Mouse (Mus musculus): ENCODE data around the gene Cers2.

The Cers2 gene

DNA sequence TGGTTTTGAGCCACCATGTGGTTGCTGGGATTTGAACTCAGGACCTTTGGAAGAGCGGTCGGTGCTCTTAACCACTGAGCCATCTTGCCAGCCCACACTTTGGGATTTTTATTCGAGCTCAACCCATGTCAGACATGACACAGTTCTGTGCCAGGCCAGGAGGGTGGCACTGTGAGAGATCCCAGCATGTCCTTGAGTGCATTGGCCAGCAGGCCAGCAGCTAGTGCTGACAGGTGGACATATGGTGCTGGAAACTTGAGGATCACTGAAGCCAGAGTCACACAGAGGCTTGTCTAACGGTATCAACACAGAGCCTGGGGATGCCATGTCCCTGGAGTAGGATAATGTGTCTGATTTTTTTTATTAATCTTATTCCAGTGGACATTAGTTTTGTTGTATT lies 25.2 kb upstream of the Cers2 start:
- no peak for DNase-seq (ENCODE audit: low read depth, low spot score)

DNA sequence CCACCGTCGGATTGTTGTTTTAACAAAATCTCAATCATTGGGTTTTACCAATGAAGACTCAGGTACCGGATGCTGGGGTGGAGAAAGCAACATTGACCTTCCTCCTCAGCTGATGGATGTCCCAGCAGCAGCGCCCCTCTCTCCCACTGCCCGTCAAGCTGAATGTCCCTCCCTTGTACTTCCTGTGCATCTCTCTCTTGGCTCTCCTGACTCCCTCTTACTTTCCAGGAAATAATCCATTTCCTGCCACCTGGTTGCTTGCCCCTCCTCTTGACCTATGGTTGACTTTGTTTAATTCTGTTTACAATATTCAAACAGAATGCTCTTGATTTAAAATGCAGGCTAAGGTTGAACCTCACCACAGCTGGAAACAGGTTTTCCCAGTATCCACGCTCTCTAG lies 24.4 kb upstream of the Cers2 start:
- no peak for DNase-seq (ENCODE audit: low read depth, low spot score)

DNA sequence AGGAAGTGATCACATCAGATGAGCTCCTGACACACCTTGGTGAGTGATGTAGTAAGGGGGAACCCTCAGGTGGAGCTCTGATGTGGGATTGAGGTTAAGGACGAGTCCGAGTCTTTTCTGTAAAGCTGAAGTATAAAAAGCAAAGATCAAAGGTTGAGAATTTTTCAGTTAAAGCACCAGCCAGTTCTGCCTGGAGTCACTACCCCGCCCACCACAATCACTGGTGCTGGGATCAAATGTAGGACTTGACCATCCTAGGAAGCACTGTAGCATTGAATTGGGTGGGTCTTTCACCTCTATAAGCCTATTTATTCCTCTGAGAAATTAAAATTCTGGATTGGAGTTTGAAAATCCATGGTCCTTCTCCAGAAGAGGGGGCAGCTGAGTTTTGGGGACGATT lies 23.6 kb upstream of the Cers2 start:
- DNase-seq (ENCODE audit: low read depth, low spot score) = no peak

DNA sequence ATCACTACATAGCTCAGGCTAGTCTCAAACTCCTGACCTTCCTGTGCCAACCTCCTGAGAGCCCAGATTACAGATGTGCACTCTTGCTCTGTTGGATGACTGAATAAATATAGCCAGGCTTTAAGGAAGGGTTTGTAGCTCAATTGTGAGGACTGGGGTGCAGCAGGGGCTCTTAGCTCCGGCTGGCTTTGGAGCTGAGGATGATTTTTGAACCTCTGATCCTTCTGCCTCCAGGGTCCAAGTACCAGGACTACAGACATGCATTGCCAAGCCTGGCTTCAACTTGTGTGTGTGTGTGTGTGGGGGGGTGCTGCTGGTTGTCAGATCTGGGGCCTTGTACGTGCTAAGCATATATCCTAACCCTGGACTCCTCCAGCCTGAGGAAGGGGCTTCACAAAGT lies 21.7 kb upstream of the Cers2 start:
- DNase-seq (ENCODE audit: low read depth, low spot score) = no peak

DNA sequence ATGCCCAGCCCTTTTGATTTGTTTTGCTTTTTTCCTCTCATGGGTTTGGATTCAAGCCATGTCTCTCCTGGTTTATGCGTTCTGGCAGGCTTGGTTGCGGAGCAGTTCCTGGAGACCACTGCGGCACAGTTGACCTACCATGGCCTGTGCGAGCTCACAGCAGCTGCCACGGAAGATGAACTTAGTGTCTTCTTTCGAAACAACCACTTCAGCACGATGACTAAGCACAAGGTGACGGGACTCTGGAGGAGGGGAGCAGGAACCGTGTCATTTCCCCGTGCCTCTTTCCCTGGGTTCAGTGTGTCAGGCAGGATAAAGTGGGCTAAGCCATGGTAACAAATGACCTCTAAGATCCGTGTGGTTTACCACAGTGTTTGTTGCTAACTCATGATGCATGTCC lies 21.1 kb upstream of the Cers2 start:
- no peak for DNase-seq (ENCODE audit: low read depth, low spot score)

DNA sequence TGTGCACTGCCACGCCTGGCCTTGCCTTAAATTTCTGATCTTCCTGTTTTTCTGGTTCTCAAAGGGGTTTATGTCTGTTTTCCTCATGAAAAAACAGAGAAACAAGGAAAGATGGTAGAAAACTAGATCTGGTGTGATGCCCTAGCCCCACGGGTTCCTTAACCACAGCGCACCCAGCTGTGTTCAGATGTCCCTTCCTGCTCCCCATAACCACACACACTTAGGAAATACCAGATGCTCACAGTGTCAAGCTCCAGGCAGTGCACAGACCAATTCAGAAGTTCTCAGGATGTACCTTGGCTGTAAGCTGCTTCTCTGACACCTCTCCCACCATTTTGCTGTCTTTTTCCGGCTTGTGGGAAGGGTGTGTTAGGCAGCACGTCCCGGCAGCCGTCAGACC lies 20.3 kb upstream of the Cers2 start:
- DNase-seq (ENCODE audit: low read depth, low spot score) = no peak

DNA sequence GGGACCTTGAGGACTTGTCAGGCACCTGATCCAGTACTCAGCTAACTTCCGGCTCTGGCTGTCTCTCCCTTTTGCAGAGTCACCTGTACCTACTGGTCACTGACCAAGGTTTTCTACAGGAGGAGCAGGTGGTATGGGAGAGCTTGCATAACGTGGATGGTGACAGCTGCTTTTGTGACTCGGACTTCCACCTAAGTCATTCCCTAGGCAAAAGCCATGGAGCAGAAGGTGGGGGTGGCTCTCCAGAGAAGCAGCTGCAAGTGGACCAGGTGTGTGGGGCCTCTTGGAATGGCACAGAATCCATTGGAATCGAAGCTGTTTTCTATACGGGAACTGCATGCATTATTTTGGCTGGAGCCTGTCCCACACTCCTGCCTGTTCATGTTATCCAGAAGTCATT lies 19.9 kb upstream of the Cers2 start:
- no peak for DNase-seq (ENCODE audit: low read depth, low spot score)

DNA sequence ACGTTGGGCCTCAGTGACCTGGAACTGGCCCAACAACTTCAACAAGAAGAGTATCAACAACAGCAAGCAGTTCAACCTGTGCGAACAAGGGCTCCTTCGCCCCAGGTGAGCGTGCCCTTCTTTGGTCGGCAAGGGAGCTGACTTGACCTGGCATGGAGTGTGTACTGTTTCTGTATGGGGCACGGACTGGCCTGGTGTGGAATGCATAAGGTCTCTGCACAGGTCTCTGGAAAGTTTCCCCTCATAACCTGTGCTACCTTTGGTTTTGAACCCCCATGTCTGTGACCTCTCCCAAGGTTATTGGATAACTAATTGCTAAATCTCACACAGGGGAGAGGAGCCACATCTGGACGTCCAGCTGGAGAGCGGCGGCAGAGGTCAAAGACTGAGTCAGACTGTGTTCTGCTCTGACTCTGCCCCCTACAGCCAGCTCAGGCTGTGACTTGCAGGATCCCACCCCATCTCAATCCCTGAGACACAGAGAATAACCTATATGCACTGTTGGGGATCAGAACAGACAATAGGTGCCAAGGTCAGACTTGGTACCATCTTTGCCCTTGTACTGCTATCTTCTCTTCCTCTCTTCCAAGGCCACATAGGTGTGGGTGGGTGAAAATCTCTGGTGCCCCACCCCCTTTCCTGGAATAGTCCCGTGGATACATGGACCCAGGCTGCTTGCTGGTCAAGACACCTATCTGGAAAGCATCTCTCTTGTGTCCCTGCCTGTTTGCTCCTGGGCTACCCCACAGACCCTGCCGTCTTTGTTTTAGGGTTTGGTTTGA lies 19.1 kb upstream of the Cers2 start:
- DNase-seq (ENCODE audit: low read depth, low spot score) = no peak

DNA sequence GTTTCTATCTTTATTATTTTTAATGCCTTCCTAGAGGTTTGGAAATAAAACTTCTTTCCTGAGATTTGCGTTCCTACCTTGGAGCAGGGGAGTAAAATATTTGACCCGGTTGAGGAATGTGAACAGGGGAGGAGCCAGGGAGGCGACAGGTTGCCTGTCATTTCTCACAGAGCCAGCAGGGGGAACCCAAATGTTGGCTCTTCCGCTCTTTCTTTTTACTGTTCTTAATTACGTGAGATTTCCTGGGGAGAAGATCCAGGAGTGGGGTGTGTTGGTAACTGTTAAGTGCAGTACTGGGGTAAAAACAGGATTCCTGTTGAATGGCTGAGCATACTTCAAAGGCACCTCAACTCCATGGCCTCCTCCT lies 18.5 kb upstream of the Cers2 start:
- DNase-seq (ENCODE audit: low read depth, low spot score) = peak; percentile 61

DNA sequence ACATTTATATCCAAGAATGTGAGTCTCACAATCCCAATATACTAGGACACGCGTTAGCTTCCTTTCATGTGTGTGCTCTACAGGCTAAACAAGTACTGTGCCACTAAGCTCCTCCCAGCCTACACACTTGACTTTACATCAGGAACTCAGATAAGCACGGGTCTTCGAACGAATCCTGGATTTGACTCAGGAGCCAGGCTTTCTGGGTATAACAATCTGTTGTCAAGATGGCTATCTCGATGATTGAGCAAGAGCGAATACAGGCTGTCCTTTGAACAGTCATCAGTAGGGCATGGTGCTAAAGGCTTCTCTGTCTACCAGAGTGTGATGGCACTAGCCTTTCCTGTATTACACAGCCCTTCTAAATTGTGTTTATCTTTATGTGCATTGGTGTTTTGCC lies 16.6 kb upstream of the Cers2 start:
- no peak for DNase-seq (ENCODE audit: low read depth, low spot score)

DNA sequence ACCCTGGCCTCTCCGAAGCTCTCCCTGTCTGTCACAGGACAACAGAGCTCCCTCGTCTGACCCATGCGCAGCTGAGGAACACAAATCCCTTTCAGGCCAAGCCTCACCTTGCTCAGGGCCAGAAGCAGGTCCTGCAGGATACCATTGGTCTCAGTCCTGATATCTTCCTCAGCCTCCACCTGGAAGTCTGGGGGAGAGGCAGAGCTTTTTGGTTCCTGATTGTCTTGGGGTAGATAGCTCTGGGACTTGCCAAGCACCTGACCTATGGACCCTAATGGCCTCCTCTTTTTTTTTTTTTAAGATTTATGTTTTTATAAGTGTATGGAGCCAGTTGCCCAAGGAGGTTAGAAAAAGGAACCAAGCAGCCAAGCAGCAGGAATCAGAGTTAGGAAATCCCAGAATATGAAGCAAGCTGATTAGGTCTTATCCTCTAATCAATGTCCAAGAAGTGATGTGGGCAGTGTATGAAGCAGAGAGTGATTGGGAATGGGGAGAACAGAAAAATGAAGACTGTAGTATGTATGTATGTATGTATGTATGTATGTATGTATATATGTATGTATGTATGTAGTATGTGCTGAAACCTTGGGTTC lies 13.3 kb upstream of the Cers2 start:
- DNase-seq (ENCODE audit: low read depth, low spot score) = no peak

DNA sequence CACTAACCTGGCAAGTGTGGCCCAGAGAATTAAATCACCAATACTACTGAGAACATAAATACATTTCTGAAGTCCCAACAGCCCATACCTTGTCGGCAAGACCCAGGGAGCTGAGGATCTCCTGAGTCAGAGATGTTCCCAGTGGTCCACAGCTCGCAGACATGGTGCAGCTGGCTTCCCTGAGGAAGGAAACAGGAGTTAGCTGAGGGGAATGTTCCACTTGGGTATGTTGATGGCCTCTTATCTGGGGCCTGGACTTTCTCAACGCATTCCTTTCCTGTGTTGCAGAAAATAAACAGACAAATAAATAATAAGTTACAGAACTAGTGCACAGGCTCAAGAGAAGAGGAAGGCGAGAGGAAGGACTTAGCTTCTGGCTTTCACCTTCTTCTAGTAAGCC lies 8.3 kb upstream of the Cers2 start:
- DNase-seq (ENCODE audit: low read depth, low spot score) = no peak

DNA sequence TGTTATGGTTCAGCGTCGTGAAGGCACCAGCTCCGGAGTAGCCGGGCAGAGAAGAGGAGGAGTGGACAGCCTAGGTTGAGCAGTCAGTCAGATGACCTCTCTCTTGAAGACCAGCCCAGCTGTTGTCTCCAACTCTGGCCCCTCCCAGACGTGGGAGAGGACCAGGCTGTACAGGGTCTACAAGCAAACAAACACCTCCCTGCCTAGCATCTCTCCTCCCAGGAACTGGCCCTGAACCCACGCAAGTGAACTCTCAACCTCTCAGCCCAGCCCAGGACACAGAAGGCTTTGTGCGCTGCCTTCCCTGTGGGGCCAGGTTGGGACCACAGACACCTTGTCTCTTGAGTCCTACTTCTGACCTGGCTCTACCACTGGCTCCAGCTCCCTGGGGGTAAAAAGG lies 7.5 kb upstream of the Cers2 start, which contains the start of gene Anxa9:
Gene Anxa9, minus strand, starts transcription at position 77 of the 400 bp plus-strand sequence.
- no peak for DNase-seq (ENCODE audit: low read depth, low spot score)

DNA sequence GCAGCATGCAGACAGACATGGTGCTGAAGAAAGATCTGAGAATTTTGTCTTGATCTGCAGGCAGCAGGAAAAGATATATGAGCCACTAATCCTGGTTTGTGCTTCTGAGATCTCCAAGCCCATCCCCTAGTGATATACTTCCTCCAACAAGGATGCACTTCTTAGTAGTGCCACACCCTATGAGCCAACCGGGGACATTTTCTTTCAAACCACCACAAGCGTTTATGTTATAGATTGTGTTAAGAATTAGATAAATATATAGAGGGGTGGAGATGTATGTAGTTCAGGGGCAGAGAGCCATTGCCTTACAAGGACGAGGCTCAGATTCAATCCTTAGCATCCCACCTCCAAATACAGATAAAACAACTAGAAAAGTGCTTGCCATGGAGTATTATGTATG lies 4.1 kb upstream of the Cers2 start:
- DNase-seq (ENCODE audit: low read depth, low spot score) = no peak

DNA sequence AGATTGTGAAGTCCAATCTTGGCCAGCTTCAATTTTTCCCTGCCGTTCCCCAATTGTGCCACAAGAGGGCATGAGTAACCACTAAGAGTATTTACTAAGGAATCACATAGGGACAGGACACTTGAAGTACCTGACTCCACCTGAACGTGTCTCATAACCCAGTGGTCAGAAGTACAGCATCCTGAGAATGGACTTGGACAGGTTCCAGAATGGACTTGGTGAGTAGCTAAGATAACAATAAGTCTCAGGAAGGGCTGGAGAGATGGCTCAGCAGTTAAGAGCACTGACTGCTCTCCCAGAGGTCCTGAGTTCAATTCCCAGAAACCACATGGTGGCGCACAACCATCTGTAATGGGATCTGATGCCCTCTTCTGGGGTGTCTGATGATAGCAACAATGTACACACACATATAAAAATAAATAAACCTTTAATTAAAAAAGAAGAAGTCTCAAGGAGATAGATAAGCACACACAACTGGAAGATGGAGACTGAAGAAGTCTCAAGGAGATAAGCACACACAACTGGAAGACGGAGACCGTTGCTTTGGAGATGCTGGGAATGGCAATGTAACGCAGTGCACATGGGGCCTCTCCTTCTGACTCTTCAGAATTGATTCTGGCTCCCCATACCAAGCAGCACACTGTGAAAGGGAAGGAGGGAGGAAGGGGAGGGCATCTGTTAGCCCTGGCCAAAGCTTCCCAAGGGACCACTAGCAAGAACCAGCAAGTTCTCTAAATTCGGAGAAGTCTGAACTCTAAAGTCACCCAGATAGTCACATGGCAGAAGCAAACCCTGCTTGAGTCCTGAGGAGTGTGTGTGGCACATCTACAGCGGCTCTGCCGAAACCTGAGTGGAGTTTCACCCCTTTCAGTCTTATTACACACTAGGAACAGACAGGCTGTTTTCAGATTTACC lies 3.4 kb upstream of the Cers2 start:
- peak; percentile 64 for DNase-seq (ENCODE audit: low read depth, low spot score)

DNA sequence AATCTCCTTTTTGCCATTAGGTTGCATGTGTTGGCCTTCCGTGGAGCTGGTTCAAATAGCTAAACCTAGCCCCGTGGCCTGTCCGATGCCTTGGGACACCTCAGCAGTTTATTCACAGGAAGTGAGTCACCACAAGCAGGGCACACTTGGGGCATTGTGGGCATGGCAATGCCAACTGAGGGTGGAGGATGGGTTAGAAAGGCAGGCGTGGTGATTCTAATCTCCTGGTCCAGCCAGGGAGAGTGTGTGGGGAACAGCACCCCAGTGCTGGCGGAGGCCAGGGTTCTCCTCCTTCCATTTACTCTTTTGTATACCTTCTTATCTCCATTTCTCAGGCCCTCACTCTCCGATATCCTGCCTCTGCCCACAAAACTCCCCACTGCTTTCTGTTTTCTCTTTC lies 2.0 kb upstream of the Cers2 start:
- DNase-seq (ENCODE audit: low read depth, low spot score) = peak; percentile 34

DNA sequence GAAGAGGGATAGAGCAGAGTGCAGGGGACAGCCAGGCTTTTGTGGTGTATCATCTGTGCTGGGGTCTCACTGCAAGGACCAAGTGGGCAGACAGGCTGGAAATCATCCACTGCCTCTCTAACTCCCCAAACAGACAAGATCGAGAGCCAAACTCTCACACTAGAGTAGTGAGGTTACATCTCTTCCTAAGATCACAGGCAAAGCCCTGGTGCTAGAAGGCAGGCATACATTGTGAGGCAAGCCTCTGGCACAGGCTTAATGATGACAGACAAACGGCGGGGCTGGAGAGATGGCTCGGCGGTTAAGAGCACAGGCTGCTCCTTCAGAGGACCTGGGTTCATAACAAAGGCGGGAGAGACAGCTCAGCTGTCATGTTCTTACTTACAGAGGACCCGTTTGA lies 1.1 kb upstream of the Cers2 start:
- DNase-seq (ENCODE audit: low read depth, low spot score) = no peak

DNA sequence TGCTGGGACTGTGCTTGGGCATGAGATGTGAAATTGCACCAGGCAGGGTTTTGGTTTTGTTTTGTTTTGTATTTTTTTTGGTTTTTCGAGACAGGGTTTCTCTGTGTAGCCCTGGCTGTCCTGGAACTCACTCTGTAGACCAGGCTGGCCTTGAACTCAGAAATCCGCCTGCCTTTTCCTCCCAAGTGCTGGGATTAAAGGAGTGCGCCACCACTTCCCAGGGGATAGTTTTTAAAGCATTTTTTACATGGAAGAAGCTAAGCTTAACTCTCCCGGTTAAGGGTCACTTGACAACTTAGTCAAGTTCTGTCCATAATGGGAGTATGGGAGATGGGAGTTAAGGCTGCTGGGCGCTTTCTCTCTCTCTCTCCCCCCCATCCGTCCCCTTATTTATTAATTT lies 516 bp upstream of the Cers2 start:
- DNase-seq (ENCODE audit: low read depth, low spot score) = no peak

DNA sequence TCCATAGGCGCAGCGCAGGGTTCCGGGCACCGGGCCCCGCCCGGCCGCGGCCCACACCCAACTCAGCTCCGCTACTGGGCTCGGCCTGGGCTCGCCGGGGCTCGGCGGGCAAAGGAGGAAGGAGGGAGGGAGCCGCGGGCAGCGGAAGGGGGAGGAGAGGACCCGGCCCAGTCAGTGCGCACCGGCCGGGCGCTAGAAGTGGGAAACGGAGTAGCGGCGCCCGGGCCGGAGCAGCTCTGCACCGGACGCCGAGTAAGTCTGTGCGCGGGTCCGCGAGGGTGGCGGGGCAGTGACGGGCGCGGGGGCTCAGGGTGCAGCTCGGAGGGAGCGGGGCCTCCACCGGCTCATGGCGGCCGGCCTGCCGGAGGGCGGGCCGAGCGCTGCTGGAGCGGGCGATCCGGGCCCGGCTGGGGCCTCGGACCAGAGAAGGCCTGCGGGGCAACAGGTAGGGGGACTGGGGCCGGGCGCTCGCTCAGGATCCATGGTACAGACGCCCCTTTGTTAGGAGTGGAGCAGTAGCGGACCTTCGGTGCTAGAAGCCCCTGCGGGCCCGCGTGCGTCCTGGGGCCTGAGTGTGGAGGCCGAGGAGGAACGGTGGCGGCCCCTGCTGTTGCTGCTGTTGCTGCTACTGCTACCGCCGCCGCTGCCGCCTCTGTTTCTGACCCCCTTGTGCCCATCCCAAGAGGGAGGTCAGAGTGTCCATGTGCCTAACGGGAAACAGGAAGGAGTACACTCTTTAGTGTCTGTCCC lies 678 bp downstream of the Cers2 start:
- DNase-seq (ENCODE audit: low read depth, low spot score) = peak; percentile 91

DNA sequence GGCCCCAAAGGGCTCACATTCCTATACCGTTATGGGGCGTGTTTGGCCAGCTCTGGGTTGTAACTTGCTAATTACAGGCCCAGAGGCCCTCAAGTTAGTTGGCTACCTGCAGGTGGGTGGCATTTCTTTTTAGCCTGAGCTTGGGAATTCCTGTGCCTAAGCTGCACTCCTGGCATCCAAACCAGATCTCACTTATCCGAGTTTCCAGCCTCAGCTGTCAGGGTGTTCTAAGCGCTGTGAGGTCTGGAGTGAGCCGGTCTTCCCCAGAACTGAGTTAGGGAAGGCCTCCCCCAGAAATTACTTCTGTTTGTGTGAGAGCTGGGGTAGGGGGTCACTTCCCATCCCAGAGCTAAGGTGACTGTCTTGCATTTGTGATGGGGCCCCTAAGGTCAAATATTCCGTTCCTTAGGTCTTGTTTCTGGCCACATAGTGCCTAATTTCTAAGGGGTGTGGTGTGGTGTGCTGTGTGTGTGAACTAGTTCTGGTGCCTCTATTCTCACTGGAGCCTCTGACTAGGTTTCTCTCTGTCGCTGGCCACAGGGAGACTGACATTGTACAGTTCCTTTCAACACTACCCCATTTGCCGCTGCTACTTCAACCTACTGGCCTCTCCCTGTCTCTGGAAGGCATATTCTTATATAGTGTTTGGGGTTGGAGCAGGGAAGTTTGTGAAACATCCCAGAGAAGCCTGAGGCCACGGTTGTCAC lies 1.4 kb downstream of the Cers2 start:
- DNase-seq (ENCODE audit: low read depth, low spot score) = no peak

DNA sequence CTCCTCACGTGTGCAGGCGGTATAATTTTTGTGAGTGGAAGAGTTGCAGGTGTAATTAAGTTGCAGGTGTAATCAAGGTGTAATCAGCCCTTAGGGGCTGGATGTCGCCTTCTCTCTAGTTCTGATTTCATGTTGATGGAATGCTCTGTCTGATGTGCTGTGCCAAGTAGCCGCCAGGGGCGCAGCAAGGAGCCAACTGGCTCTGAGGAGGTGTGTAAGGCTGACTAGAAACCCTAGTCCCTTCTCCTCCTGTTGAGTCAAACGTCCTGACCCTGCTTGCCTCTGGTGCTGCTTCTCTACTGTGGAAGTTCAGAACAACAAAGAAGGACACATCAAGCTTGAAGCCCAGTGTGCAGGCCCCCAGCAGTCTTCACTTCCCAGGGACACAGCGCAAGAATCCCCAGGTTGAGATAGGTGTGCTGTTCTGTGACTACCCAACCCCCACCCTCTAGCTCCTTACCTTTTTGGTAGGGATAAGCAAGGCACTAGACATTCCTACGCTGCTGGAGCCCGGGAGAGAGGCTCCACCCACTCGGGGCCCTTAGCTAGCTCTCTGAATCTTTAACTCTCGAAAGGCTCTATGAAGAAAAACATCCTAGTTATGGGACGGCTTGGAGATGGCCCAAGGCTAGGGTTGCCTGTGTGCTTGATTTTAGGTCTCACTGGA lies 3.0 kb downstream of the Cers2 start:
- peak; percentile 59 for DNase-seq (ENCODE audit: low read depth, low spot score)
